Mouse (Mus musculus) olfactory bulb, adult 2 months (tissue): Measurements from ENCODE around the gene Ptpn14.

Source experiments
- CTCF ChIP-seq: fragments of 200-500 bp; IDR thresholded peaks from 2 replicates; pipeline ENCODE4 v1.5.1; 2012; ENCODE audit warnings: low read depth, mild to moderate bottlenecking, low read length, moderate library complexity; ENCODE audit not compliant: insufficient read depth
- POLR2A ChIP-seq: fragments of 200-500 bp; IDR thresholded peaks from 2 replicates; pipeline ENCODE4 v1.6.1; 2012; ENCODE audit warnings: mild to moderate bottlenecking, low read depth, low read length, moderate library complexity; ENCODE audit not compliant: insufficient read depth

- TF ChIP-seq CTCF: no peak
- TF ChIP-seq POLR2A: no peak
Measured at GRCm38 (mm10) chr1:189849550-189849949, 121.5 kb downstream of the Ptpn14 start.
